Mouse (Mus musculus): ENCODE data around the gene Olfr1360.
"Not testable (repeated sequence)": the region's sequence is repeated elsewhere in the genome, so short reads cannot be mapped to it uniquely, and the experiment has no call there.

Gene Olfr1360

DNA sequence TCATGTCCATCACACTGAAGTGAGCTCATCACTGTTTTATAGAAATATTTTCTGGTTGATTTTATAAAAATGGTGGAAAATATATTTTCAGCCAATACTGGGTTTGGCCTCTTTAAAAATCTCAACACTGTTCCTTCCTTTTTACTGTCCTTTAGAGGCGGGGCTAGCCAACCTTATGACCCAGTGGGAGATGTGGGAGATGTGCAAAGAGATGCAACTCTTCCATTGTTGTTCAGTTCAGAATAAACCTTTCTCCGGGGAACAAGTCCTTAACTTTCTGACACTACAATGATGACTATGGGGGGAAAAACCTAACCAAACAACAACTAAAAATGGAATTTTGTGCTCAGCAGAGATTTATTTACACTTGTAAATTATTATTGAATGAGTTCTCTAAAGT, at the start of gene Olfr1360:
Gene Olfr1360 (minus strand): TSS at position 101 of the 400 bp plus-strand sequence.
- in situ Hi-C loops (cut with MboI; ENCODE audit: low sequenced_read_pairs), result no loop called here

DNA sequence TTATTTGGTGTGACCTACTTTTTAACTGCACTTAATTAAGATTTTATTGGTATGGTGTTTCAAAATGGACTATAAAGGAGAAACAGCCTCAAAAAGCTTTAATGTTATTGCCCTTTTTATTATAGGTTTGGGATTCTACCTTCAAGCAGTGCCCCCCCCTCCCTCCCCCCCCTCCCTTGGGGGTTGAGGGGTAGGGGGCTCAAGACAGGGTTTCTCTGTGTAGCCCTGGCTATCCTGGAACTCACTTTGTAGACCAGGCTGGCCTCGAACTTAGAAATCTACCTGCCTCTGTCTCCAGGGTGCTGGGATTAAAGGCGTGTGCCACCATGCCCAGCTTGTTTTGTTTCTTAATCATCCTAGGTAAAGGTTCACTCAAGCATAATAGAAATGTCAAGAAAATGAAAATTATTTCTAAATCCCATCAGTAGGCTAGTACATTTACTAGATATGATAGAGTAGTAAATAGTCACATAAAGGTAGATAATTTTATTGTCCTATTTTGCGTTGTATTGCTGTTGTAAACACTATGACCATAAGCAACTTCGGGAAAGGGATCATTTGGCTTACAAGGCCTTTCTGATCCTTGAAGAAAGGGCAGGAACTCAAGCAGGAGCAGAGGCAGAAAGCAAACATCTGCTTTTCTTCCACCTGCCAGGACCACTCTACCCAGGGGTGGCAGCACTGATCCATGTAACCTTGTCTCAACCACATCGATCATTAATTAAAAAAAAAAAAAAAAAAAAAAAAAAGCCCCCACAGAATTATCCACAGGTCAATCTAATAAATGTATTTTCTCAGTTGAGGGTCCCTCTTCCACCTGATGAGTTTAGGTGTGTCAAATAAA, 46.0 kb upstream of the Olfr1360 start:
- in situ Hi-C loops (cut with MboI; ENCODE audit: low sequenced_read_pairs), result no loop called here

DNA sequence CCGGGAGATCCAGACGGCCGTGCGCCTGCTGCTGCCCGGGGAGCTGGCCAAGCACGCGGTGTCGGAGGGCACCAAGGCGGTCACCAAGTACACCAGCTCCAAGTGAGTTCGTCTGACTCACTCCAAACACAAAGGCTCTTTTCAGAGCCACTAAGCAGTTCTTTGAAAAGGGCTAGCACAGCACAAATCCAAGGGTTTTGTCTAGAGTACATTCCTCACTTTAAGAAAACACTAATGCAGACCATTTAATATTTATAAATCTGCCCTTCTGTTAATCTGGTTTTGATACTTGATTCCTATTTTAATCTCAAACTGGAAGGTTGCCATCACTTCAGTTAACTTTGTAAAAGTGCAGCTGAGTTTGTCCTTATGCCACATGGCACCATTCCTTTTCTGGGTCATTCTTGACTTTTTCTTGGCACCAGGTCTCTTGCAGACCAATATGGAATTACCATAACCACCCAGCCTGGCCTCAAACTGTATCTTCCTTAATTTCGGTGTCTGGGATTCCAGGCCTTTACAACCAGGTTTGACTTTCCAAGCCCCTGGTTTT, 45.2 kb upstream of the Olfr1360 start:
- in situ Hi-C loops (cut with MboI; ENCODE audit: low sequenced_read_pairs), result no loop called here

DNA sequence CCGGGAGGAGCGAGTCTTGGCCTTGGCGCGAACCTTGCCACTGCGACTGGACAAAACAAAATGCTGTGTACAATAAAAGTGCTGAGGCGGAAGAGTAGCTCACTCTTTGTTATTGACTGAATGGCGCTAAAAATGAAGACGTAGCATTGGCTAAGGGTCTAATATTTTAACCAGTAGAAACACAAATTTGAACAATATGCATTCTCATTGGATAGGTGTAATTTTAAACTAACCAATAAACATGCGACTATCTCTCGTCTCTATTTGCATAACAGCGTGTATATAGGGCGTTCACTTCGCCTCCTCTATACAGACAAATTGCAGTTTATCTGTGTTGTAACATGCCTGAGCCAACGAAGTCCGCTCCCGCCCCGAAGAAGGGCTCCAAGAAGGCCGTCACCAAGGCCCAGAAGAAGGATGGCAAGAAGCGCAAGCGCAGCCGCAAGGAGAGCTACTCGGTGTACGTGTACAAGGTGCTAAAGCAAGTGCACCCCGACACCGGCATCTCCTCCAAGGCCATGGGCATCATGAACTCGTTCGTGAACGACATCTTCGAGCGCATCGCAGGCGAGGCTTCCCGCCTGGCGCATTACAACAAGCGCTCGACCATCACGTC, 44.7 kb upstream of the Olfr1360 start, which contains the start of gene Hist1h2bm:
Gene Hist1h2bm (plus strand): TSS at position 288 of the 616 bp plus-strand sequence.
- in situ Hi-C loops (cut with MboI; ENCODE audit: low sequenced_read_pairs), result not testable (repeated sequence)

DNA sequence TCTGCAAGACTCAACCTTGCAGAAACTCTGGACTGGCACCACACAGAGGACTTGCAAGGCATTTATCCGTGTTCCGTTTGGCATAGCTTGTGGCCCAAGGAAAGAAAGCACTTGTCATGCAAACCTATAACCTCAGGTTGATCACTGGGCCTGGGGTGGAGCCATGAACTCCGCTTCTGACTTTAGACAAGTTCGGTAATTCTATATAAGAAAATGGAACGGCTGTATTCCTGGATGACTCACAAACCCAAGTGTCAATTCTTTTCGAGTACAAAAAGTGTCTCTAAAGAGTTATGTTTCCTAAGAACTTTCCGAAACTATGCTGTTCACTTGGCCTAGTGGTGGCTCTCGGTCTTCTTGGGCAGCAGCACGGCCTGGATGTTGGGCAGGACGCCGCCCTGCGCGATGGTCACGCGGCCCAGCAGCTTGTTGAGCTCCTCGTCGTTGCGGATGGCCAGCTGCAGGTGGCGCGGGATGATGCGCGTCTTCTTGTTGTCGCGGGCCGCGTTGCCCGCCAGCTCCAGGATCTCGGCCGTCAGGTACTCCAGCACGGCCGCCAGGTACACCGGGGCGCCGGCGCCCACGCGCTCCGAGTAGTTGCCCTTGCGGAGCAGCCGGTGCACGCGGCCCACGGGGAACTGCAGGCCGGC, 44.0 kb upstream of the Olfr1360 start:
- in situ Hi-C loops (cut with MboI; ENCODE audit: low sequenced_read_pairs), result not testable (repeated sequence)

DNA sequence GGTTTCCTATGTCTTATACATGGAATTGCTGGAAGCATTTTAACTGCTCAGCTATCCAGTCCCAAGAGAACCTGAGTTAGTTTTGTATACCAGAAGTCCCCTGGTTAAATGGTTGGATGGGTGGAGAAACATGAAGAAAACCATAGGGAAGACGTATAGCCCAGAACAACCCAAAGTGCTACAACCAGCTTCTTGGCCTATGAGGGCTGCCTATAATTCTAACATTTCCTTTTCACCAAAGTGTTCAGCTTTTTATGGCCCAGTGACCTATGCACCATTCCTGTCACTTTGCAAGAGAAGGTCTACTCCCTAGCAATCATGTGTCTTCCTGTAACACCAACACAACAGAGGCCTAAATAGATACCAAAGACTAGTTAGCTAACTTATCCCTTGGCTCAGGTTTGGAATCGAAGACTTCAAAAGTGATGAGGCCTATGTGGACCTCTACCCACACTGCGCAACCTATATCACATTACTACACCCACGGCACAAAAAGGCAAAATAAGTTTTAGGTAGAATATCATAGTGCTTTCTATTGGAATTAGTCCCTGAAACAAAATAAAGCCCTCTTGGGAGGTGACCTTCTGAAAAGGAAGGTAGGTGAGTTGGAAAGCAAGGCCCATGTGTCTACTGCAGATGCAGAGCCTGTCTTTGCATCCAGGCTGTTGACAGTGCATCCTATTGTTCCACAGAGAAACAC, 41.3 kb upstream of the Olfr1360 start:
- in situ Hi-C loops (cut with MboI; ENCODE audit: low sequenced_read_pairs), result loop anchor here (10.0 kb wide), 1 partner anchor 316 kb away; the partner anchor contains the start of genes Hist1h2ah and Hist1h2bk

DNA sequence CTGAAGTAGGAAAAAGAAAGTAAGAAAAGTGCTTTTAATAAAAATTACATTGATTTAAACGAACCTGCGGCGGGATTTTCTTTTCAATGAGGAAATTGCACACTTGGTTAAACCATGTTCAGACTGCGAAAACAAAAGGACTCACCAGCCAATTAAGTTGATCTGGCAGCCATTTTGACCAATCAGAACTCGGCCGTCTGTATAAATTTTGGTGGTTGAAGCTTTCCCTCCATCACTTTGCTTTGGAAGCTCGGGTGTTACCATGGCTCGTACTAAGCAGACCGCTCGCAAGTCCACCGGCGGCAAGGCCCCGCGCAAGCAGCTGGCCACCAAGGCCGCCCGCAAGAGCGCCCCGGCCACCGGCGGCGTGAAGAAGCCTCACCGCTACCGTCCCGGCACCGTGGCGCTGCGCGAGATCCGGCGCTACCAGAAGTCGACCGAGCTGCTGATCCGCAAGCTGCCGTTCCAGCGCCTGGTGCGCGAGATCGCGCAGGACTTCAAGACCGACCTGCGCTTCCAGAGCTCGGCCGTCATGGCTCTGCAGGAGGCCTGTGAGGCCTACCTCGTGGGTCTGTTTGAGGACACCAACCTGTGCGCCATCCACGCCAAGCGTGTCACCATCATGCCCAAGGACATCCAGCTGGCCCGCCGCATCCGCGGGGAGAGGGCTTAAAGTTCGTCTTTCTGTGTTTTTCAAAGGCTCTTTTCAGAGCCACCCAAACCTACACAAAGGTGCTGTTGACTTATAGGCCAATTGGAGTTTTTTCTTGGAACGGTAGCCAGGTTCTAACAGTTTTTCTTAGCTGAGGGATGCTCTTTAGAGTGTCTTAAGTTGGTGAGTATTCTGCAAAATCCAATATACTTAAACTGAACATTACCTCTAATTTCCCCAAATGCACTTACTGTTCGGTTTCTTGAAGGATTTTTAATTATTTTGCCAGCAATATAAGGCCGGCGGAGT, 40.5 kb upstream of the Olfr1360 start, which contains the start of gene Hist1h3h:
Gene Hist1h3h (plus strand): TSS at position 263 of the 961 bp plus-strand sequence.
- in situ Hi-C loops (cut with MboI; ENCODE audit: low sequenced_read_pairs), result loop anchor here (10.0 kb wide), 1 partner anchor 317 kb away; the partner anchor contains the start of genes Hist1h2ah and Hist1h2bk

DNA sequence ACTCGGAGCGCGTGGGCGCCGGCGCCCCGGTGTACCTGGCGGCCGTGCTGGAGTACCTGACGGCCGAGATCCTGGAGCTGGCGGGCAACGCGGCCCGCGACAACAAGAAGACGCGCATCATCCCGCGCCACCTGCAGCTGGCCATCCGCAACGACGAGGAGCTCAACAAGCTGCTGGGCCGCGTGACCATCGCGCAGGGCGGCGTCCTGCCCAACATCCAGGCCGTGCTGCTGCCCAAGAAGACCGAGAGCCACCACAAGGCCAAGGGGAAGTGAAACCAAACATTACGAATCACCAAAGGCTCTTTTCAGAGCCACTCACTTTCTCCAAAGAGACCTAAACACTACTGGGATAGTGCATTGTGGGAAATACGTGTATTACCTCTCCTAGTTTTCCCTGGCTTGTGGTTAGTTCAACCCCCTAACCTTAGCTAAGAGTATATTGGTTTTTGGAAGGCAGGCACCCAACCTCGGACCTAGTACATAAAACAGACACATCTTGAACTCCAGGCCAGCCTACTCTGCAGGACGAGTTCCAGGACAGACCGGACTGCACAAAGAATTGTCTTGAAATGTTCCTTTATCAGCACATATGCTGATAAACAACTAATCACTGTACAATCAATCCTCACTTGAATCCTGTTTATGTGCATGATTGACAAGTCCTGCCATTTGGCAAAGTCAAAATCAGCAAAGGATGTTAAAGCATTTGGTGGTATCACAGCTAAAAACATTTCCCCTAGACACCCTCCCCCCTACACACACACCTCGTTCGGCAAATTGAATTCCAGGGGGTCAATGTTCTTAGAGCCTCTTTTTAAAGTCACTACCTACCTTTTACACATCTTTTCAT, 39.6 kb upstream of the Olfr1360 start:
- in situ Hi-C loops (cut with MboI; ENCODE audit: low sequenced_read_pairs), result loop anchor here (10.0 kb wide), 1 partner anchor 318 kb away; the partner anchor contains the start of genes Hist1h2ah and Hist1h2bk

DNA sequence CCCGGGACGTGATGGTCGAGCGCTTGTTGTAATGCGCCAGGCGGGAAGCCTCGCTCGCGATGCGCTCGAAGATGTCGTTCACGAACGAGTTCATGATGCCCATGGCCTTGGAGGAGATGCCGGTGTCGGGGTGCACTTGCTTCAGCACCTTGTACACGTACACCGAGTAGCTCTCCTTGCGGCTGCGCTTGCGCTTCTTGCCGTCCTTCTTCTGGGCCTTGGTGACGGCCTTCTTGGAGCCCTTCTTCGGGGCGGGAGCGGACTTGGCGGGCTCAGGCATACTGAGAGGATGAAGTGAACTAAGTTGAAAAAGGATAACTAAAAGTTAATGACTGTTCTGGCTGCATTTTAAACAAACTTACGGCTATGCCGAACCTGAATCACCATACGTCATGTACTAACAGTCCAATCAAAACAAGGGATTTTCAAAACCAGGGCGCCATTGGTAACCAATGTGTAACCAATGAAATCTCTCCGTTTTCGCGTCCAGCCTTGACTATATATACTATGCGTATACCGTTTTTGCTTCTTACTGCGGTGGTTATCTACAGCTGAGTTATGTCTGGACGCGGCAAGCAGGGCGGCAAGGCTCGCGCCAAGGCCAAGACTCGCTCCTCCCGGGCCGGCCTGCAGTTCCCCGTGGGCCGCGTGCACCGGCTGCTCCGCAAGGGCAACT, 38.8 kb upstream of the Olfr1360 start, which contains the start of the genes Hist1h2bl and Hist1h2ai:
Gene Hist1h2bl (minus strand): TSS at position 280 of the 676 bp plus-strand sequence.
Gene Hist1h2ai (plus strand): TSS at position 559 of the 676 bp plus-strand sequence.
- in situ Hi-C loops (cut with MboI; ENCODE audit: low sequenced_read_pairs), result loop anchor here (10.0 kb wide), 1 partner anchor 319 kb away; the partner anchor contains the start of genes Hist1h2ah and Hist1h2bk

DNA sequence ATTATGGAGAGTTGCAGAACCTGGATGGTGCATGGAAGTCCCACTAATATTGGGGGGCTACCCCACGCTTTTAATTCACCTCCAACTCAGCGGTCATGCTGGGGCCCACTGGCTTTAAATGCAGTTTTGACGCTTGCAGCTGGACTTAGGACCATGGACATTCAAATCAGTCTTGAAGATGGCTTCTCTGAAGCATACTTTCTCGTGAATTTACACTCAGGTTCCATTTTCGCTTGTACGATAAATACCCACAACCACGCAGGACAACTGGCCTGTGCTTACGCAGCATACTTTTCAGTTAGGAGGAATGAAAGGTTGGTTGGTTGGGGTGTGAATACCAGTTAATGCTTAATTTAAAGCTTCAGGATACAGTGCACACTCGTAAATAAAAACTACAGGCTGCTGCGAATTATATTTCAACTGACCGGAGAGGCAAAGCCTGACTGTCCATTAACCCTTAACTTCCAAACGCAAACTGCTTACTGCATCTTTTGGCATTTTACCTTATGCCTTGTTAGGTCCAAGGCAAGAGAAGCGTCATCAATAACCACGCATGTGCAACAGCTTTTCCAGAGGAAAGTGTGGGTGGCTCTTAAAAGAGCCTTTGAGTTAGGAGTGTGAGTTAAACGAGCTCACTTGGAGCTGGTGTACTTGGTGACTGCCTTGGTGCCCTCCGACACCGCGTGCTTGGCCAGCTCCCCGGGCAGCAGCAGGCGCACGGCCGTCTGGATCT, 38.1 kb upstream of the Olfr1360 start:
- in situ Hi-C loops (cut with MboI; ENCODE audit: low sequenced_read_pairs), result loop anchor here (10.0 kb wide), 1 partner anchor 320 kb away; the partner anchor contains the start of genes Hist1h2ah and Hist1h2bk

DNA sequence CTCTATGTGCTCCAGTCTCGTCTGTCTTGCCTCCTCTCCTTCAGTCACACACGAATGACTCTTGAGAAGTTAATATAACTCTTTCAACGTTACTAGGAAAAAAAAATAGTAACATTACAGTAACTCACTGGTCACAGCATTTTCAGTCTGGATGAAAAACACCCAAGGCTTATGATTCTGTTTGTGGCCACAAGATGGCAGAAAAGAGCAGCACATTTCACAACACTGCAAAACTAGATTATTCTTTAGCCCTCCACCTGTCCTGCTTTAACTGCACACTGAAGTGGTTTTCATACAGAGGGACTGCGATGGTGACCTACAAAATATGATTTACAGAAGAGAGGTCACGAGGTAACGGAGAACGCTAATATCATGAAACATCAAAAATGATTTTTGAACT, 37.5 kb upstream of the Olfr1360 start:
- in situ Hi-C loops (cut with MboI; ENCODE audit: low sequenced_read_pairs), result loop anchor here (10.0 kb wide), 1 partner anchor 320 kb away; the partner anchor contains the start of genes Hist1h2ah and Hist1h2bk

DNA sequence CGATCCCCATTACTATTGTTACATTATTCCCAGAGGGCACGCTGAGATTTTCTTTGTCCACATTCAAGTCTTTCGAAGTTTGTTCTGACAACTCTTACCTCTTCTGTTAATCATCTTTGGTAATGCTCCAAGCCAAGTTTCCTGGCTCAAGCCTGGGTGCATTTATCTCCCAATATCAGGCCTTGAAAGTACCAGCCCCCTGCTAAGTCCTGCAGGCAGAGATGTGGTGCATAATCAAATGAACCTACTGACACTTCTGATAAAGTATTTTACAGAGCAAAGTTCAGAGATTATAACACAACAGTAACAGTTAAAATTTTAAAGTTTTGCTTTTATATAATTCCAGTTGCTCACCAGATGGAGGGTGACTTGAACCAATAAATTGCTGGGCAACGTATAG, 34.5 kb upstream of the Olfr1360 start:
- in situ Hi-C loops (cut with MboI; ENCODE audit: low sequenced_read_pairs), result loop anchor here (10.0 kb wide), 1 partner anchor 323 kb away; the partner anchor contains the start of genes Hist1h2ah and Hist1h2bk

DNA sequence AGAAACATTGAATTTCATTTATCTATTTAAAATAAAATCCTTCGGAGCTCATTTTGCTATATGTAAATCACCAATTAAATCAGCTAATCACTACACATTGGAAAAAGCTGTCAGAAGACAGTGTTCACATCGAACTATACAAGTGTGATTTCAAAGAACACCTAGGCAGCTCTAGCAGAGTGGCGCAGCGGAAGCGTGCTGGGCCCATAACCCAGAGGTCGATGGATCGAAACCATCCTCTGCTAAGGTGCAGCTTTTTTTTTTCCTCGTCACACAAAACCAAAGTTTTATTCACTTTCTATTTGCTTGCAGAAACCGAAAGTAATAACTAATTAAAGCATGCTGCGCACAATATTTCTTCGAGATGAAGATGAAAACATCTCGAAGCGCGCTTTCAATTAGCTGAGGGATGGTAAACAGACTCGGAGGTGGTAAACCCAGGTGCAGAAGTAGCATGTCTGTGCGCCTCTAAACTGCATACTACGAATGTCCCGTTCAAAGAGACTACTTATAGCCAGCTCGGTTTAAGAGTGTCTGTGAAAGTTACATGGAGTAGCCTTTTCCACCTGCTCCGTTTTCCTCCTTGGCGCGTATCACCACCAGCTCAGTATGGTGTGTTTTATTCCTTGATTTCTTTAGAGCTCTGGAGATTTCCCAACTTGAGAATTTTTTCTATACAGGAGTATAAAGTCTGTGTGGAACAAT, 33.8 kb upstream of the Olfr1360 start:
- in situ Hi-C loops (cut with MboI; ENCODE audit: low sequenced_read_pairs), result loop anchor here (10.0 kb wide), 1 partner anchor 324 kb away; the partner anchor contains the start of genes Hist1h2ah and Hist1h2bk

DNA sequence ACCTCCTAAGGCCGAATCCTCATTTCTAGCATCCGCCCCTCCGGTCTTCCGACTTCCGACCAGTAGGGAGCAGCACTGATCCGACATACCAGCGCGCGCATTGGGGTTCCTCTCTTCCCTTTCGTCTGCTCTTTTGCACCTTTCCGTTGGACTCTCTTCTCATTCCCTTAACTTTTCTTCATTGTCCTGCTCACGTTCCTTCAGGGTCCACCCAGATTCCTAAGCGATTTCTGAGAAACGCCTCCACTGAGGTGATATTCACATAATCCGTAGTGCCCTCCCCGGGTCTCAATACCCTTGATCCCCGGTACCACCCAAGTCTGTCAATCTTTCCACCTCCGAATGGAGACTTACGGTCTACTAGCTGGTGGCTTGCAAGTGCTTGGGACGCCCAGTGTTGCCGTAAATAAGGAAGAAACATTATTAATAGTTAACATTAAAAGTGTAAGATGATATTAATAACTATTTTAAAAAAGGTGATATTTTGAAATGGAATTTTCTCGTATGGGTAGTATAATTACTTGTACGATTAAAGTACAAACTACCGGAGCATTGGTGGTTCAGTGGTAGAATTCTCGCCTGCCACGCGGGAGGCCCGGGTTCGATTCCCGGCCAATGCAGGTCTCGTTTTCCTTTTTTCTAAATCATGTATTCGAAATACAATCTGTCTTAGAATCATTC, 33.0 kb upstream of the Olfr1360 start:
- in situ Hi-C loops (cut with MboI; ENCODE audit: low sequenced_read_pairs), result loop anchor here (10.0 kb wide), 1 partner anchor 325 kb away; the partner anchor contains the start of genes Hist1h2ah and Hist1h2bk

DNA sequence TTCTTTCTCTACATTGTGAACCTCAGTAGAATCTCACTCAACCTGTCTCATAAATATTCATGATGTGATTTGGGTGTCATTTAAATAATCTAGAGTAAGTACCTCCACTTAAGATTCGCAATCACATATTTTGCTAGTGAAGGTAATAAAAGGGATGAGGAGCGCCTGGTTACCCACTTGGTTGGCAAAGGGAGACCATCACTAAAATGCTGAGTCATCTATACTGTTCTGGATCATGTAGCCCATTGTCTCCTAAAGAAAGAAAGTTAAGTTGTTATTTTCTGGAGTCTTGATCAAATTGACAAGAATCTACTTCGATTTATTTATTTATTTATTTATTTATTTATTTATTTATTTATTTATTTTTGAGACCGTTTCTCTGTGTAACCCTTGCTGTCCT, 29.5 kb upstream of the Olfr1360 start:
- in situ Hi-C loops (cut with MboI; ENCODE audit: low sequenced_read_pairs), result no loop called here
